Mouse (Mus musculus) neural tube, embryonic 15.5 days (tissue): Measurements from ENCODE around the gene L3mbtl4. TPM values are rescaled to one million over a fixed set of nuclear protein-coding genes. Genes with fewer than 3 reads are reported as not detected.

Source experiments
- ATAC-seq: fragments of 200-750 bp; cut with Nextera tagmentation; 2 replicates; pipeline ENCODE4 v1.8.0; 2017; ENCODE audit warnings: mild to moderate bottlenecking, moderate TSS enrichment, moderate library complexity; ENCODE audit not compliant: low FRiP score
- H3K27ac ChIP-seq: fragments of 300-500 bp; sonication (generic); replicated peaks from 2 replicates; pipeline ENCODE4 v1.5.1; 2015; ENCODE audit warnings: mild to moderate bottlenecking, inconsistent platforms
- H3K27me3 ChIP-seq: fragments of 300-500 bp; sonication (generic); replicated peaks from 2 replicates; pipeline ENCODE4 v1.6.1; 2015; ENCODE audit warnings: inconsistent platforms
- H3K36me3 ChIP-seq: fragments of 300-500 bp; sonication (generic); 2 replicates; pipeline ENCODE4 v1.6.1; 2015; ENCODE audit warnings: inconsistent platforms
- H3K4me1 ChIP-seq: fragments of 300-500 bp; sonication (generic); 2 replicates; pipeline ENCODE4 v1.6.1; 2015; ENCODE audit warnings: inconsistent platforms
- H3K4me2 ChIP-seq: fragments of 300-500 bp; sonication (generic); 2 replicates; pipeline ENCODE4 v1.6.1; 2015; ENCODE audit warnings: inconsistent platforms, mild to moderate bottlenecking, moderate library complexity
- H3K4me3 ChIP-seq: fragments of 300-500 bp; sonication (generic); replicated peaks from 2 replicates; pipeline ENCODE4 v1.5.1; 2015; ENCODE audit warnings: mild to moderate bottlenecking, inconsistent platforms
- H3K9ac ChIP-seq: fragments of 300-500 bp; sonication (generic); replicated peaks from 2 replicates; pipeline ENCODE4 v1.6.1; 2015; ENCODE audit warnings: mild to moderate bottlenecking, inconsistent platforms
- H3K9me3 ChIP-seq: fragments of 300-500 bp; sonication (generic); replicated peaks from 2 replicates; pipeline ENCODE4 v1.6.1; 2016; ENCODE audit warnings: inconsistent platforms
- WGBS: fragments of 180-500 bp; shearing (Covaris S2); methylation state at CpG from one replicate; pipeline ENCODE4 v1.1.7; 2015; ENCODE audit warnings: mixed read lengths; 5-methylcytosine and 5-hydroxymethylcytosine counted together
- polyA plus RNA-seq: library from polyadenylated mRNA; unstranded; fragments of >200 nt; fragmentation: Nextera tagmentation; extraction: Ambion mirVana; gene quantifications from 2 replicates; pipeline ENCODE4 v1.2.1, GENCODE M21; 2015

The L3mbtl4 gene
- polyA plus RNA-seq, 1 experiment from 2014 or later: 5.5 TPM

DNA sequence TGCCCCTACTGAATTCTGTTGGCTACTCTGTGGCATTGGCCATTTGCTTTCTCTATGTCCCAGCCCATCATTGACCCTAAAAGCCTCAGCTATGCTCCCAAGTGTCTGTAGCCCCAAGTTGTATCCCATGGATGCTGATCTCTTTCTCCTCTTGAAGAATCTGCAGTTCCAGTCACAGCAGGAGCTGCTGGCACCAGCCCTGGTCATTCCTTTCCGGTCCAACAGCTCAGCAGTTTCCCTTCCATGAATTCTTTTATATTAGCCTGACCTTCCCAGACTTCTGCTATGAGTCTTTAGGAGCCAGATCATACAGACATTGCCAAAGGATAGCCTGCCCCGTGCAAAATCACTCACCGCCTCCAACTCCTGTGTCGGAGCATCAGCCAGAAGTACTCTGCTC lies 520.1 kb downstream of the L3mbtl4 start:
- Histone ChIP-seq H3K4me2 (no peak overlapping the region), H3K9me3 (no peaks in the 10 kb centered on the region), H3K36me3 (no peaks in the 10 kb centered on the region), H3K9ac (no peak overlapping the region), H3K4me3 (no peak overlapping the region), H3K27ac (no peak overlapping the region), H3K27me3 (no peaks in the 10 kb centered on the region), H3K4me1 (no peaks in the 10 kb centered on the region)
- whole genome bisulfite sequencing: 90% methylated on average over 4 of the region's 4 CpGs
- no peak for ATAC-seq

- no peak within 1 kb of the TSS for H3K4me3 ChIP-seq
- 90% methylated on average over 6 of the region's 6 CpGs for WGBS
- H3K9ac ChIP-seq: no peak within 1 kb of the TSS
- no peak within 1 kb of the TSS for H3K4me2 ChIP-seq
- H3K27me3 ChIP-seq: no peaks in the 10 kb centered on the region
- H3K4me1 ChIP-seq: no peaks in the 10 kb centered on the region
- H3K27ac ChIP-seq: no peak within 1 kb of the TSS
- no peak for ATAC-seq
- H3K9me3 ChIP-seq: no peaks in the 10 kb centered on the region
- no peaks in the 10 kb centered on the region for H3K36me3 ChIP-seq
These were observed 552.7 kb downstream of the L3mbtl4 start, which contains the start of gene Tmem200c for GRCm38 (mm10) chr17:68826323-68826722. Gene Tmem200c (plus strand): TSS chr17:68826623.
